Mouse (Mus musculus) ES-Bruce4 (cell line): ENCODE data around the gene Tmem203. TPM values are rescaled to one million over a fixed set of nuclear protein-coding genes. Genes with fewer than 3 reads are reported as not detected.

Source experiments
- H3K27ac ChIP-seq: 2 replicates; pipeline ENCODE4 v1.5.1; 2012; ENCODE audit warnings: low read length, inconsistent platforms; ENCODE audit not compliant: insufficient read depth
- H3K27me3 ChIP-seq: 2 replicates; pipeline ENCODE4 v1.6.1; 2012; ENCODE audit warnings: mild to moderate bottlenecking, low read length, inconsistent platforms; ENCODE audit not compliant: control insufficient read depth, poor library complexity, insufficient read depth, severe bottlenecking
- H3K36me3 ChIP-seq: 2 replicates; pipeline ENCODE4 v1.6.1; 2012; ENCODE audit warnings: inconsistent platforms, mild to moderate bottlenecking, low read length, moderate library complexity; ENCODE audit not compliant: control insufficient read depth, poor library complexity, insufficient read depth, severe bottlenecking
- H3K4me1 ChIP-seq: one replicate; pipeline ENCODE4 v1.8.1; 2011; ENCODE audit warnings: low read length; ENCODE audit not compliant: control insufficient read depth, insufficient read depth
- H3K4me3 ChIP-seq: 2 replicates; pipeline ENCODE4 v1.5.1; 2011; ENCODE audit warnings: low read depth, mild to moderate bottlenecking, low read length
- H3K9ac ChIP-seq: 2 replicates; pipeline ENCODE4 v1.6.1; 2012; ENCODE audit warnings: low read depth, mild to moderate bottlenecking, inconsistent platforms; ENCODE audit not compliant: poor library complexity, severe bottlenecking
- H3K9me3 ChIP-seq: replicated peaks from 2 replicates; pipeline ENCODE4 v1.6.1; 2012; ENCODE audit warnings: mild to moderate bottlenecking, low read length, inconsistent platforms; ENCODE audit not compliant: control insufficient read depth, poor library complexity, insufficient read depth, severe bottlenecking
- CTCF ChIP-seq: IDR thresholded peaks from one replicate; pipeline ENCODE4 v1.8.1; 2011; ENCODE audit warnings: low read depth, low read length
- EP300 ChIP-seq: IDR thresholded peaks from 2 replicates; pipeline ENCODE4 v1.6.1; 2011; ENCODE audit warnings: low read depth, low read length; ENCODE audit not compliant: insufficient read depth
- POLR2A ChIP-seq: IDR thresholded peaks from one replicate; pipeline ENCODE4 v1.8.1; 2011; ENCODE audit warnings: low read length; ENCODE audit not compliant: insufficient read depth
- polyA plus RNA-seq: library from polyadenylated mRNA; stranded (reverse); fragments of >200 nt; gene quantifications from 2 replicates; pipeline ENCODE4 v1.2.4, GENCODE M21; 2011; ENCODE audit warnings: low read depth; ENCODE audit not compliant: missing spikeins, insufficient read depth, insufficient read length

Gene Tmem203
- polyA plus RNA-seq, 1 experiment: 7.6 TPM

DNA sequence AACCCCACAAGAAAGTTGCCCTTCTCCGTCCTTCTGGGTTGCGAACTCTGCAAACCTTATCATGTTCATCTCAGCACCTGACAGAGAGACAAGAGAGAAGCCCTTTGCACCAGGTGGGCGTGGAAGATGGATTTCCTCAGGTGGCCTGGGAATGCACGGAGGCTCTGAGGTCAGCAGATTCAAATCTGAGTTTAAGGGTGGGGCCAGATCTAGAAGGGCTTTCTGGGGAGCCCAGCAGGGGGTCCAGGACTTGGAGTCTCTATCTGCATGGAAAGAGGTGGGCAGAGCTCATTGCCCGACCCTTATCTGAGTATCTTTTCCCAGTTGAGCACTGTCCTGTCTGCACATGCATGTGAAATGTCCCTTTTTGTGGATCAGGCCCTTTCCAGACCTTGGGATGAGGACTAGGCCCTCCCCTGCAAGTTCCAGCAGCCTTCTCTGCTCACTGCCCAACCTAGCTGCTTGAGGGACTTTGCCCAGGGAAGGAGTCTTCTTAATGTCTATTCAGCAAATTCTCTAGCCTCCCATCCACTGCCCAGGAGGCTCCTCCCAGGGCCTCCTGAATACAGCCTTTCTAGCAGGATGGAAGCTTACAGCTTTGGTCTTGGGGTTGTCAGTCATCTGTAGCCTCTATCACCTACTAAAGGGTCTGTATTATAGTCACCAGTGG lies 20.6 kb upstream of the Tmem203 start:
- Histone ChIP-seq H3K9me3 (no peaks in the 10 kb centered on the region), H3K4me3 (no peak overlapping the region), H3K27ac (no peak overlapping the region), H3K9ac (no peak overlapping the region), H3K4me1 (peaks cover 15% of the 10 kb centered on the region), H3K36me3 (no peaks in the 10 kb centered on the region), H3K27me3 (no peaks in the 10 kb centered on the region)
- TF ChIP-seq EP300 (no peak), CTCF (no peak), POLR2A (no peak)

DNA sequence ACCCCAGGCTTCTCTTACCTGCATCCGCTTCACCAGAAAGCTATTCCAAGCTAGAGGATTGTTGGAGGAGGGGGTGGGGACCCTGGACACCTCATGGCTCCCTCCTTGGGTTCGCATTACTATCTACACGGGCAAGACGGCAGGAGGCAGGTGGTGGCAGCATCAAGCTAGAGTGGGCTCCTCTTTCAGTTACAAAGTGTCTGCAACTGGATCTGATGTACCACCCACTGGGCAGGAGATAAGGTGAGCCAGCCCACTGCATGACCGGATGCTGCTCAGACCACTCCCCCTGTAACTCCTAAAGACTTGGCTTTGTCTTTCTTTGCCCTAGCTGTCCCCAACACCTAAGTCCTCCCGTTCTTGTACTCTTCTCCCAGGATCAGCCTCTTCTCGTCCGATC lies 18.6 kb upstream of the Tmem203 start, which contains the start of gene Rnf224:
Gene Rnf224, minus strand, starts transcription at position 174 of the 400 bp plus-strand sequence.
- Histone ChIP-seq H3K9ac (no peak within 1 kb of the TSS), H3K36me3 (no peaks in the 10 kb centered on the region), H3K27ac (no peak within 1 kb of the TSS), H3K9me3 (no peaks in the 10 kb centered on the region), H3K27me3 (no peaks in the 10 kb centered on the region), H3K4me1 (peaks cover 20% of the 10 kb centered on the region), H3K4me3 (no peak within 1 kb of the TSS)
- no peak for TF ChIP-seq POLR2A
- TF ChIP-seq EP300: peak; percentile 59; the same call in 1 of the 2 replicates

DNA sequence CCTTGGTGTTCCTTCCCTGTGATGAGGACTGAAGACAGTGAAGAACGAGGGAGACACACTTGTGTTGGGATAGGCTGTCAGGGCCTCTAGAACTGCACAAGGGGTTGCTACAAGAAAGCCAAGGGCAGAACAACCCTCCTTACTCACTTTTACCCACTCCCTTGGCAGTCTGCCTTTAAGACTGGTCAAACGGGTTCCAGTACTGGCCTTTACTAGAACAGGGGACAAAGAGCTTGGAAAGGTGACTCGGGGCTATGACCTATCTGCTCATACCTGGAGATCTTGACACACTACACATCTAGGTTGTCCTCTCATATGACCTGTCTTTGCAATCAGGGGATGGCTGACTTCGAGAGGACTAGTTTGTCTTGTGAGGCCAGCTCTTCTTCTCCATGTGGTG lies 17.7 kb upstream of the Tmem203 start:
- Histone ChIP-seq H3K27ac (no peak overlapping the region), H3K9me3 (no peaks in the 10 kb centered on the region), H3K9ac (no peak overlapping the region), H3K36me3 (no peaks in the 10 kb centered on the region), H3K4me3 (no peak overlapping the region), H3K4me1 (peaks cover 20% of the 10 kb centered on the region), H3K27me3 (no peaks in the 10 kb centered on the region)
- TF ChIP-seq EP300 (no peak), CTCF (no peak), POLR2A (no peak)

DNA sequence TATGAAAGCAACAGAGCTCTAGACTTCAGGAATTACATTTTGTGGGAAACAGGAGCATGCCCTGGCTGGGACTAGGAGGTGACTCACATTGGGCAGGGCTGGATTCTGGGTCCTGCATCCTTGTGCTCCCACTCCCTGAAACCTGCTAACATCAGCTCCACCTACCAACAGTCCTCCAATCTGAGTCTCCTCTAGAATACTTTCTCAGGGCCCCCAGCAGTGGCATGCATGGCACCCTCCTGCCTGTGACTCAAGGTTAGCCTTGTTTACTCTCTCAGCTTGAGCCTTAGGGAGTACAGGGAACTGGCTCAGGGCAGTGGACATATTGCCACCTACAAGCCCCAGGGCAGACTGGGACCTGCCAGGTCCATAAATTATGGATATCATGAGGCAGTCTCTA lies 17.1 kb upstream of the Tmem203 start:
- no peaks in the 10 kb centered on the region for H3K36me3 ChIP-seq
- H3K27ac ChIP-seq: no peak overlapping the region
- no peaks in the 10 kb centered on the region for H3K27me3 ChIP-seq
- TF ChIP-seq CTCF (no peak), EP300 (no peak), POLR2A (no peak)
- no peak overlapping the region for H3K4me3 ChIP-seq
- peaks cover 20% of the 10 kb centered on the region for H3K4me1 ChIP-seq
- no peaks in the 10 kb centered on the region for H3K9me3 ChIP-seq
- no peak overlapping the region for H3K9ac ChIP-seq

DNA sequence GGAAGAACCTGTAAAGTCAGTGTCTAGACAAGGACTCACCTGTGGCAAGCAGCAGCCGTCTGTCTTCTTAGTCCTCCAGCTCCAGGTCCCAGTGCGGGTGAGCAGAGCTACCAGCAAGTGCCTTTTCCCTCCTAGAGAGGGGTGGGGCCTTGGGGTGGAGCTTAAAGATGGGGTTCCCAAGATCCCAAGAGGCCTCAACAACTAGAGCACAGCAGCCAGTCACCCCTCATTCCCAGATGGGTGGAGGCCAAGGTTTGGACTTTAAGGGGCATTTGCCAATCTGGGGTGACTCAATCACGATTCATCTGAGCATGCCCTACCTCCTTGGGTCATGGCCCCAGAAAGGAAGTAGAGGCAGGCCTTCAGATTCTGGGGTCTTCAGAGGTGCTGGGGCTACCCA lies 15.5 kb upstream of the Tmem203 start:
- Histone ChIP-seq H3K36me3 (no peaks in the 10 kb centered on the region), H3K4me3 (no peak overlapping the region), H3K27ac (no peak overlapping the region), H3K27me3 (no peaks in the 10 kb centered on the region), H3K9me3 (no peaks in the 10 kb centered on the region), H3K4me1 (peaks cover 20% of the 10 kb centered on the region), H3K9ac (no peak overlapping the region)
- TF ChIP-seq POLR2A (no peak), EP300 (no peak), CTCF (no peak)

DNA sequence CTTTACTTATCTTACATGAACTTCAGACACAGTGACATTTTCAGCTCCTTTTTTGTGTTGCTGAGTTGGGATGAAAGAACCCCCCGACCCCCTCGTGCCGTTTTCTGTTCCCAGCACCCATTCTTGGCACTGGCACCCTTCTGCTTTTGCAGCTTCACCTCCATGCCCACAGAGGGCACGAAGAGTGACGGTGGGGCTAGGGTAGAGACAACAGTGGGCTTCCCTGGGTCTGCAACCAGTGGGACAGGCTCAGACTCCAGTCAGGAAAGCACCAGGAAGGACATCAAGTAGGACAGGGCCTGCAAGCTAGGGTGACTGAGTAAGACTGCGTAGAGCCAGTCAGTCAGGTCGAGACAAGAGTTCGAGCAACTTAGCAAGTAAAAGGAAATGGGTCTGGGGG lies 14.9 kb upstream of the Tmem203 start:
- Histone ChIP-seq H3K9ac (0 out of 2 replicates have a peak overlapping the region, but pooled peaks have one; percentile 15), H3K36me3 (no peaks in the 10 kb centered on the region), H3K27me3 (no peaks in the 10 kb centered on the region), H3K4me1 (peaks cover 20% of the 10 kb centered on the region), H3K27ac (peak overlapping the region; percentile 73), H3K9me3 (no peaks in the 10 kb centered on the region), H3K4me3 (peak overlapping the region; percentile 71)
- TF ChIP-seq EP300: no peak
- TF ChIP-seq POLR2A: no peak
- TF ChIP-seq CTCF: no peak
